Mouse (Mus musculus) small intestine, adult 2 months (tissue): ENCODE measurements around the gene Hist1h2ad.

Experiments used
- CTCF ChIP-seq: fragments of 200-500 bp; IDR thresholded peaks from 2 replicates; pipeline ENCODE4 v1.5.1; 2012; ENCODE audit warnings: low read depth, mild to moderate bottlenecking, control low read depth, inconsistent platforms, low read length, moderate library complexity, mixed read lengths; ENCODE audit not compliant: insufficient replicate concordance, insufficient read length; ENCODE audit errors: extremely low read depth
- POLR2A ChIP-seq: fragments of 200-500 bp; IDR thresholded peaks from 2 replicates; pipeline ENCODE4 v1.6.1; 2012; ENCODE audit warnings: low read depth, mild to moderate bottlenecking, control low read depth, inconsistent platforms, low read length, moderate library complexity

GRCm38 (mm10) chr13:23584331-23584730, 10.2 kb downstream of the Hist1h2ad start:
- TF ChIP-seq CTCF (no peak), POLR2A (no peak)
